Mouse (Mus musculus) kidney, embryonic 16.5 days (tissue): ENCODE results near the gene Celf1. TPM values are rescaled to one million over a fixed set of nuclear protein-coding genes. Genes with fewer than 3 reads are reported as not detected.
"Not testable (repeated sequence)": the region's sequence is repeated elsewhere in the genome, so short reads cannot be mapped to it uniquely, and the experiment has no call there.

ENCODE experiments used
- ATAC-seq: fragments of 200-750 bp; cut with Nextera tagmentation; 2 replicates; pipeline ENCODE4 v1.8.0; 2017; ENCODE audit warnings: moderate TSS enrichment; ENCODE audit not compliant: low FRiP score, low TSS enrichment
- H3K27ac ChIP-seq: fragments of 300-500 bp; sonication (generic); 2 replicates; pipeline ENCODE4 v1.5.1; 2014; ENCODE audit warnings: low read length
- H3K27me3 ChIP-seq: fragments of 300-500 bp; sonication (generic); 2 replicates; pipeline ENCODE4 v1.6.1; 2014; ENCODE audit warnings: low read length, control low read depth, mixed read lengths; ENCODE audit not compliant: insufficient read depth
- H3K36me3 ChIP-seq: fragments of 300-500 bp; sonication (generic); 2 replicates; pipeline ENCODE4 v1.6.1; 2014; ENCODE audit warnings: low read length, control low read depth, mixed read lengths; ENCODE audit not compliant: insufficient read depth
- H3K4me1 ChIP-seq: fragments of 300-500 bp; sonication (generic); 2 replicates; pipeline ENCODE4 v1.6.1; 2014; ENCODE audit warnings: low read length, control low read depth, mixed read lengths; ENCODE audit not compliant: insufficient read depth
- H3K4me2 ChIP-seq: fragments of 300-500 bp; sonication (generic); replicated peaks from 2 replicates; pipeline ENCODE4 v1.6.1; 2014; ENCODE audit warnings: low read depth, low read length
- H3K4me3 ChIP-seq: fragments of 300-500 bp; sonication (generic); 2 replicates; pipeline ENCODE4 v1.5.1; 2014; ENCODE audit warnings: mild to moderate bottlenecking, low read length
- H3K9ac ChIP-seq: fragments of 300-500 bp; sonication (generic); replicated peaks from 2 replicates; pipeline ENCODE4 v1.6.1; 2014; ENCODE audit warnings: low read length
- H3K9me3 ChIP-seq: fragments of 300-500 bp; sonication (generic); 2 replicates; pipeline ENCODE4 v1.6.1; 2016; ENCODE audit warnings: low read length, control low read depth
- WGBS: fragments of 180-500 bp; shearing (Covaris S2); extraction: QIAGEN DNeasy Blood & Tissue Kit; methylation state at CpG from one replicate; pipeline ENCODE4 v1.1.7; 2014; 5-methylcytosine and 5-hydroxymethylcytosine counted together
- polyA plus RNA-seq: library from polyadenylated mRNA; unstranded; fragments of >200 nt; fragmentation: Nextera tagmentation; extraction: Ambion mirVana; gene quantifications from 2 replicates; pipeline ENCODE4 v1.2.1, GENCODE M21; 2015

Celf1 gene
- polyA plus RNA-seq, 1 experiment from 2014 or later, result 107 TPM

GRCm38 (mm10) chr2:91013881-91014280 lies 73.7 kb downstream of the Celf1 start:
- peaks cover 60% of the 10 kb centered on the region for H3K36me3 ChIP-seq
- no peaks in the 10 kb centered on the region for H3K4me1 ChIP-seq
- 86% methylated on average over 2 of the region's 2 CpGs for WGBS
- ATAC-seq, result no peak
- no peaks in the 10 kb centered on the region for H3K9me3 ChIP-seq
- no peak overlapping the region for H3K4me3 ChIP-seq
- no peak overlapping the region for H3K9ac ChIP-seq
- H3K27ac ChIP-seq, result no peak overlapping the region
- no peak overlapping the region for H3K4me2 ChIP-seq
- no peaks in the 10 kb centered on the region for H3K27me3 ChIP-seq

GRCm38 (mm10) chr2:91015386-91015785 lies 75.2 kb downstream of the Celf1 start:
- Histone ChIP-seq H3K4me3 (no peak overlapping the region), H3K27me3 (no peaks in the 10 kb centered on the region), H3K4me2 (no peak overlapping the region), H3K9ac (no peak overlapping the region), H3K4me1 (no peaks in the 10 kb centered on the region), H3K27ac (no peak overlapping the region), H3K9me3 (no peaks in the 10 kb centered on the region), H3K36me3 (peaks cover 47% of the 10 kb centered on the region)
- ATAC-seq, result no peak
- WGBS, result 87% methylated on average over 4 of the region's 4 CpGs

GRCm38 (mm10) chr2:91018061-91018788 lies 78.0 kb downstream of the Celf1 start:
- 88% methylated on average over 8 of the region's 8 CpGs for WGBS

GRCm38 (mm10) chr2:91019911-91020310 lies 79.7 kb downstream of the Celf1 start:
- Histone ChIP-seq H3K4me1 (no peaks in the 10 kb centered on the region), H3K9me3 (no peaks in the 10 kb centered on the region), H3K4me3 (no peak overlapping the region), H3K36me3 (peaks cover 18% of the 10 kb centered on the region; the same call in 1 of the 2 replicates), H3K27ac (no peak overlapping the region), H3K9ac (no peak overlapping the region), H3K27me3 (no peaks in the 10 kb centered on the region), H3K4me2 (no peak overlapping the region)
- ATAC-seq, result no peak
- 95% methylated on average over 3 of the region's 3 CpGs for WGBS

More at GRCm38 (mm10) chr2:91018061-91018788, 78.0 kb downstream of the Celf1 start:
- Histone ChIP-seq H3K4me3 (no peak overlapping the region), H3K27me3 (no peaks in the 10 kb centered on the region), H3K27ac (no peak overlapping the region), H3K4me1 (no peaks in the 10 kb centered on the region), H3K36me3 (peaks cover 35% of the 10 kb centered on the region), H3K9ac (no peak overlapping the region), H3K4me2 (no peak overlapping the region), H3K9me3 (no peaks in the 10 kb centered on the region)
- ATAC-seq, result no peak

GRCm38 (mm10) chr2:91022266-91022665 lies 82.1 kb downstream of the Celf1 start:
- not testable (repeated sequence) for ATAC-seq, H3K9me3 ChIP-seq, H3K4me2 ChIP-seq, H3K9ac ChIP-seq, H3K4me1 ChIP-seq, H3K27ac ChIP-seq, H3K27me3 ChIP-seq, H3K4me3 ChIP-seq
- WGBS, result 96% methylated on average over 7 of the region's 7 CpGs
- H3K36me3 ChIP-seq, result 0 out of 2 replicates have a peak, but pooled peaks cover 14% of the 10 kb centered on the region

GRCm38 (mm10) chr2:91023131-91023530 lies 82.9 kb downstream of the Celf1 start:
- H3K4me2 ChIP-seq, result no peak overlapping the region
- H3K4me1 ChIP-seq, result no peaks in the 10 kb centered on the region
- no peak overlapping the region for H3K9ac ChIP-seq
- ATAC-seq, result no peak
- no peaks in the 10 kb centered on the region for H3K27me3 ChIP-seq
- no peak overlapping the region for H3K4me3 ChIP-seq
- 46% methylated on average over 2 of the region's 2 CpGs for WGBS
- 0 out of 2 replicates have a peak, but pooled peaks cover 12% of the 10 kb centered on the region for H3K36me3 ChIP-seq
- H3K9me3 ChIP-seq, result no peaks in the 10 kb centered on the region
- H3K27ac ChIP-seq, result no peak overlapping the region

- Histone ChIP-seq H3K27me3 (no peaks in the 10 kb centered on the region), H3K36me3 (0 out of 2 replicates have a peak, but pooled peaks cover 7% of the 10 kb centered on the region), H3K4me1 (no peaks in the 10 kb centered on the region), H3K4me3 (no peak overlapping the region), H3K9ac (no peak overlapping the region), H3K9me3 (no peaks in the 10 kb centered on the region), H3K4me2 (no peak overlapping the region), H3K27ac (no peak overlapping the region)
- WGBS, result 88% methylated on average over 1 of the region's 1 CpGs
- no peak for ATAC-seq
Observed at GRCm38 (mm10) chr2:91023956-91024355, 83.8 kb downstream of the Celf1 start.

GRCm38 (mm10) chr2:91025081-91025516 lies 84.9 kb downstream of the Celf1 start:
- H3K27ac ChIP-seq, result no peak overlapping the region
- H3K4me2 ChIP-seq, result no peak overlapping the region
- H3K9ac ChIP-seq, result no peak overlapping the region
- H3K36me3 ChIP-seq, result 0 out of 2 replicates have a peak, but pooled peaks cover 5% of the 10 kb centered on the region
- H3K4me1 ChIP-seq, result no peaks in the 10 kb centered on the region
- H3K27me3 ChIP-seq, result no peaks in the 10 kb centered on the region
- H3K4me3 ChIP-seq, result no peak overlapping the region
- WGBS, result 87% methylated on average over 1 of the region's 1 CpGs
- H3K9me3 ChIP-seq, result no peaks in the 10 kb centered on the region
- no peak for ATAC-seq

GRCm38 (mm10) chr2:91026491-91026890 lies 86.3 kb downstream of the Celf1 start:
- Histone ChIP-seq H3K4me3 (no peak overlapping the region), H3K27ac (no peak overlapping the region), H3K4me2 (no peak overlapping the region), H3K9ac (no peak overlapping the region), H3K27me3 (no peaks in the 10 kb centered on the region), H3K36me3 (no peaks in the 10 kb centered on the region), H3K9me3 (no peaks in the 10 kb centered on the region), H3K4me1 (no peaks in the 10 kb centered on the region)
- ATAC-seq, result no peak
- 91% methylated on average over 1 of the region's 1 CpGs for WGBS

GRCm38 (mm10) chr2:91027391-91028214 lies 87.4 kb downstream of the Celf1 start:
- no peak for ATAC-seq
- no peak overlapping the region for H3K4me3 ChIP-seq
- 87% methylated on average over 9 of the region's 9 CpGs for WGBS
- no peak overlapping the region for H3K4me2 ChIP-seq
- no peaks in the 10 kb centered on the region for H3K27me3 ChIP-seq
- H3K27ac ChIP-seq, result no peak overlapping the region
- no peaks in the 10 kb centered on the region for H3K4me1 ChIP-seq
- no peak overlapping the region for H3K9ac ChIP-seq
- no peaks in the 10 kb centered on the region for H3K9me3 ChIP-seq
- H3K36me3 ChIP-seq, result no peaks in the 10 kb centered on the region
